Mouse (Mus musculus) Patski (cell line): Measurements from ENCODE around the gene Themis3. TPM values are rescaled to one million over a fixed set of nuclear protein-coding genes. Genes with fewer than 3 reads are reported as not detected.

Experiments used
- ATAC-seq: fragments of 100-300 bp; one replicate; pipeline ENCODE4 v1.8.0; 2021
- CTCF ChIA-PET: fragments of 350-600 bp; sonication (Branson Sonifier 250); formaldehyde crosslinking; loops from one replicate; lab custom pipeline; 2022; ENCODE audit warnings: inconsistent platforms; lab: Charles Lee
- POLR2A ChIA-PET: fragments of 350-600 bp; sonication (Branson Sonifier 250); formaldehyde crosslinking; loops from one replicate; lab custom pipeline; 2022; ENCODE audit warnings: antibody characterized with exemption, inconsistent platforms; lab: Charles Lee
- DNase-seq: peaks from one replicate; pipeline ENCODE4 v3.0.0-alpha.2; 2011; ENCODE audit warnings: low read depth, low spot score
- H3K27me3 ChIP-seq: fragments of 371-371 bp; one replicate; pipeline ENCODE4 v1.5.1; 2021
- CTCF ChIP-seq: fragments of 100-300 bp; IDR thresholded peaks from one replicate; pipeline ENCODE4 v1.5.1; 2021
- in situ Hi-C: fragments of 300-500 bp; cut with MboI; formaldehyde crosslinking; loops from 3 replicates; pipeline ENCODE4 v1.11.1; 2018; ENCODE audit warnings: low pct_unique_long_range_greater_than_20kb, mixed read lengths
- polyA plus RNA-seq: library from polyadenylated mRNA; unstranded; gene quantifications from one replicate; pipeline ENCODE4 v1.2.3, GENCODE M21; 2021

Themis3 gene
- polyA plus RNA-seq, 1 experiment from 2014 or later, result not detected

DNA sequence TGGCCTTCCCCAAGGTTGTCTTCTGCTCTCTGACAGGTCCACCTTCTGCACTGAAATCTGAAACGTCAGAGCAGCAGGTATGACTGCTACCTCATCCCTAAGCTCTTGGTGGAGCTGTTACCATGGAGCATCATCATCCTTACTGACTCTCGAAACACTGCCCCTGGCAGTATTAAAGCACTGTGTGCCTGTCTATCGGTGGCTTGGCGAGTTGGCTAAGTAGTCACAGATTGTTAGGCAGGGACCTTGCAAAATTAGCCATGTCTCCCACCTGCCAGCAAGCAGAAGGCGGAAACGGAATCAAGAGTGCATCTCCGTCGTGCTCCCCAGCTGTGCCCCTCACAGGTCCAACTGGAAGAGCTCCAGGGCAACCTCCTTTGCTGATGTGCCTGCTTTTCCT, 4.6 kb downstream of the Themis3 start:
- ATAC-seq, result no peak
- peaks cover 16% of the 10 kb centered on the region for H3K27me3 ChIP-seq
- DNase-seq, result no peak
- ChIA-PET CTCF (no interaction called here), POLR2A (no interaction called here)
- no peak for TF ChIP-seq CTCF
- in situ Hi-C loops, result no loop called here

DNA sequence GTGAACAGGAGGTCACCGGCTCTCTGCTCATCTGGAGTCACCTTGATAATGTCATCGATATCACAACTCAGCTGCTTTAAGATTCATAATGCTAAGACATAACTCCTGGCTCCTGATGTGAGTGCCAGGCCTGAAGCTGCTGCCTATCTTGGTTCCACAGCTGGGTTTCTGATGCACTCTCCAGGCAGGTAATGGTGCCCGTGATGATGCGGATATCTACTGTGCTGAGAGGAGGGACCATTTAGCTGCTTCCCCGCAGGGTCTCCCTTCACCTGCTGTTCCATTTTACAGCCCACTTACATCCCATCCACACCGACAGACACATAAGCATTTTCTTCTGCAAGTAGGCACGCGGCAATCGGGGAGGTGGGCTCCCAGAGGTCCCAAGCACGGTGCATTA, 7.7 kb downstream of the Themis3 start:
- ChIA-PET CTCF (interaction anchor here (1.5 kb wide), 1 partner anchor 887 kb away, joined by 4 read pairs; no protein-coding TSS in a partner anchor), POLR2A (no interaction called here)
- DNase-seq (no peak), ATAC-seq (no peak)
- peaks cover 19% of the 10 kb centered on the region for H3K27me3 ChIP-seq
- no peak for TF ChIP-seq CTCF
- in situ Hi-C loops, result no loop called here

DNA sequence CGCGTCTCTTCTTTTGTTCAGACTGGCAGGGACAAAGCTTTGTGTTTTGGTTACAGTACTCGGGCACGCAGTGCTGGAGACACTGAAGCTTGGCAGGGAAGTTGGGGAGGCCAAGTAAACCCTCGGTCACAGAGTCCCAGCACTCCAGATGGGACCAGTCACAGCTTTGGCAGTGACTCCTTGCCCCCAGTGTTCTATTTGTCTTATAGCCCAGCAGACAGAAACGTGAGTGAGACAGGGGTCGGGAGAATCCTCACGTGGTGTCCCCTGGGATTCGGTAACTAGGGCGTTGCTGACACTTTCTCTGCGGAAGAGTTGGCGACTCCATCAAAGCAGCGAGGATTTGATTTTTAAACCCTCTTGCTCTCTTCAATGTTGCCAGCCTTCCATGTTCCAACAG, 8.3 kb downstream of the Themis3 start:
- H3K27me3 ChIP-seq, result peaks cover 19% of the 10 kb centered on the region
- ChIA-PET POLR2A (no interaction called here), CTCF (no interaction called here)
- ATAC-seq (no peak), DNase-seq (no peak)
- no peak for TF ChIP-seq CTCF
- in situ Hi-C loops, result no loop called here

DNA sequence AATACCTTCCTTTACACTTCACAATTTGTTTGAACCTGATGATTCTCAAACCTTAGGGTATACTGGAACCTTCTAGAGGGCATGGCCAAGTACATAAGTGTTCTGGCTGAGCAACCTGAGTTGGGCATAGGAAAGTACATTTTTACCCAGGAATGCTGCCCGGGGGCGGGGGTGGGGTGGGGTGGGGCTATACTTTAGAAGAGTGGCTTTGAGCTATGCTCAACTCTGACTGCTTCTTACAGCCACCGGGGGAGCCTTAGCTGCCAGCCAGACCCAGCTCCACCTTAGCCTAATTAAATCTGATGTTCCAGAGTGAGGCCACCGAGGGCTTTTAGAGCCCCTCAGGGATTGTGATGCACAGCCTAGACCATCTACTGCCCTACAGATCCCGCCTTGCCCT, 13.4 kb downstream of the Themis3 start:
- ATAC-seq, result no peak
- CTCF ChIA-PET, result interaction anchor here (1.3 kb wide), 1 partner anchor 1004 kb away, joined by 5 read pairs; no protein-coding TSS in a partner anchor

DNA sequence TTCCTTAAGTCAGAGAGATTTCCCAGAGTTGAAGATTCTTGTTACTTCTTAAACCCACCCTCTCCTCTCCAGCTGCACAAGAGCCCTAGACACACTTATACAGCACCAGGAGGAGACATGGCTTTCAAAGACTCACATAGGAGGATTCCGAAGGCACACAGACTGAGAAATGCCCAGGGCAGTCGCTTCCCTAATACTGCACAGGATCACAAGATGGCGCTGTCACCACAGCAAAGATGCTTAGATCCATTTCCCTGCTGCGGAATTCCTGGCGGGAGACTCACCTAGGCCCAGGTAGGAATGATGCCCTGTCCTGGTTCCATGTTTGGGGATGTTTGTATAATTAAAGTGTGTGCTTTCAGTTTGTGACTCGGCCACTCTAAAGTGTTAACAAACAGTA, 16.4 kb downstream of the Themis3 start:
- CTCF ChIA-PET, result interaction anchor here (1.2 kb wide), 1 partner anchor 1006 kb away, joined by 3 read pairs; no protein-coding TSS in a partner anchor
- ATAC-seq, result no peak

More for the DNA sequence above, 13.4 kb downstream of the Themis3 start:
- in situ Hi-C loops, result no loop called here
- DNase-seq, result no peak
- H3K27me3 ChIP-seq, result peaks cover 9% of the 10 kb centered on the region
- TF ChIP-seq CTCF, result no peak
- POLR2A ChIA-PET, result no interaction called here

DNA sequence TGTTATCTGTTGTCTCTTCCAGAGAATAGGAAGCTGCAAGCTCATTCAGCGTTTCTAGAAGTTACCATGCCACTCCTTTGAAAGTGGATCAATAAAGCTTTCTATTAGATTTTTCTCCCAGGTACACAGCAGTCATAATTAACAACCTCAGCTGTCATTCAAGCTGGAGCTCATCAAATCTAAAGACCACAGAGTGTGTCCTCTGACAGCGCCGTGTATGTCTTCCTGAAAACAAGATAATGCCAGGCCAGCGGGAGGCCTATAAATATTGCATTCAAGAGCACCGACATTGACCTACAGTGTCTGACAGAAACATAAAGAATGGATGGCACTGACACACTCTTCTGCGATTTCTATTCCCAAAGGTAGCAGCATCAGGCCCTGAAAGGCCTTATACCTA, 16.9 kb downstream of the Themis3 start:
- DNase-seq (no peak), ATAC-seq (no peak)
- H3K27me3 ChIP-seq, result peaks cover under 1% of the 10 kb centered on the region
- CTCF ChIA-PET, result interaction anchor here (1.6 kb wide), 1 partner anchor 1007 kb away, joined by 4 read pairs; no protein-coding TSS in a partner anchor
- TF ChIP-seq CTCF, result no peak
- in situ Hi-C loops, result loop anchor here (5.0 to 10.0 kb wide), 4 partner anchors 175 to 1087 kb away; no protein-coding TSS in a partner anchor
- POLR2A ChIA-PET, result no interaction called here

More for the DNA sequence above, 16.4 kb downstream of the Themis3 start:
- POLR2A ChIA-PET, result no interaction called here
- no peak for DNase-seq
- peak; percentile 95 for TF ChIP-seq CTCF
- peaks cover 3% of the 10 kb centered on the region for H3K27me3 ChIP-seq
- in situ Hi-C loops, result loop anchor here (5.0 to 10.0 kb wide), 4 partner anchors 174 to 1087 kb away; no protein-coding TSS in a partner anchor

DNA sequence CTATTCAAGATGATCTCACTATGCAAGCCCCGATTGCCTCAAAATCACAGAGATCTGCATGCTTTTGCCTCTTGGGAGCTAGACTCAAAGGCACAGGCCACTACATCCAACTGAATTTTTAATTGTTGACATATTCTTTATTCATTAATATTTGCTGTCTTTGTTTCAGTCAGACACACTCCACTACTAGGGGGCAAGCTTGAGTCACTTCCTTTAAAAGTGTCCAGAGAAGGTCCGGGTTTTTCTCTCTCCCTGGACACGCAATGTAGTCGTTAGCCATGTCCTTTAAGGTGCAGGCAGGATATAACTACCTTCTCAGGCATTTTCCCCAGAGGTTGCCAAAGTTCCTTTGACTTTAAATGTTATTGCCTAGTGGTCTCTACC, 21.8 kb downstream of the Themis3 start:
- in situ Hi-C loops, result loop anchor here (10.0 kb wide), 1 partner anchor 1092 kb away; no protein-coding TSS in a partner anchor
- CTCF ChIA-PET, result interaction anchor here (1.0 to 1.3 kb wide), 3 partner anchors 25 to 338 kb away, joined by 3 read pairs; no protein-coding TSS in a partner anchor

DNA sequence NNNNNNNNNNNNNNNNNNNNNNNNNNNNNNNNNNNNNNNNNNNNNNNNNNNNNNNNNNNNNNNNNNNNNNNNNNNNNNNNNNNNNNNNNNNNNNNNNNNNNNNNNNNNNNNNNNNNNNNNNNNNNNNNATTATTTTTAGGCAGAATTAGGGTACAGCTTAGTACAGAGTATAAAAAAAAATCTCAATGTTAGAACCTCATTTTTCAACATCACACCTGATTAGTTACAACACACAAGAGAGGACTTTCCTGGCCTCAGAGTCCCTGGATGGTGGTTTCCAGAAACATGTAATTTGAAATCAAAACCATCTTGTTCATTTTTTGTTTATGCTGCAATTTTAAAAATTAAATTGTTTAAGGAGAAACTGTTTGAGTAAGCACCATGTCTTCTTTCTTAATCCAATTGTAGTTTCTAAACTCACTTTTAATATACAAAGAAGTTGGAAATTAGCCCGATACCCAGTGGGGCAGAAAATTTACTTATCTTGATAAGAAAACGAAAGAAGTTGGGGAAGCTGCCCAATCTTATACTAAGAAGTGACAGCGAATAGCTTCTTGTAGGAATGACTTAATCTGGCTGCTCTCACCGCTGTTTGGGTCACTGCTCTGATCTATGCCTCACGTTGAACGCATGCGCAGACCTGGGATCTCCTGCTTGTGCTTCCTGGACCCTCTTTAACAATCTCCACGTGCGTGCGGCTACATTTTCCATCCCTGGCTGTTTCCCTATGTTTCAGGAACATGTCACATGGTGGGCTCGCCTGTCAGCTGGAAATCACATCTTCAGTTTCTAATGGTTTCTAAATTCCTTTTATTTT, 22.4 kb downstream of the Themis3 start:
- no peaks in the 10 kb centered on the region for H3K27me3 ChIP-seq
- TF ChIP-seq CTCF, result no peak
- CTCF ChIA-PET, result interaction anchor here (1.0 to 1.4 kb wide), 3 partner anchors 9 to 337 kb away, joined by 3 read pairs; no protein-coding TSS in a partner anchor
- DNase-seq (no peak), ATAC-seq (no peak)
- in situ Hi-C loops, result loop anchor here (10.0 kb wide), 1 partner anchor 1093 kb away; no protein-coding TSS in a partner anchor
- POLR2A ChIA-PET, result no interaction called here

More for the DNA sequence above, 21.8 kb downstream of the Themis3 start:
- peak; percentile 70 for TF ChIP-seq CTCF
- H3K27me3 ChIP-seq, result no peaks in the 10 kb centered on the region
- no peak for ATAC-seq
- POLR2A ChIA-PET, result no interaction called here
- no peak for DNase-seq

DNA sequence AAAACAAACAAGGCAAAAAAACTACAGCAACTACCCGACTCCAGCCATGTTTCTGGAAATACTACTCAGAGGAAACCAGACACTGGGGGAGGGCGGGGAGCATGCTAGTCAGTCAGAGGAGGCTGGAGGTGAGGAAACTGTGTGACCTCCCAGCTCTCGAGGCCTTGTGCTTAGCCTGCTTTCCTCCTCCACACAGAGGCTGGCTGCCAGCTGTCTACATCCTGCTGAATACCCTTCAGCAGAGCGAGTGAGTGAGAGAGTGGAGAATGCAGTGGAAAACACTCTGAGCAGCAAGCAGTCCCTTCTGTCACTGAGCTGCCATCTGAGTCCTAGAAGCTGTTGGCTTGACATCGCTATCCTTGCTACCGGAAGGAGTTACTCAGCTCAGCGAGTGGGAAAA, 30.2 kb downstream of the Themis3 start:
- in situ Hi-C loops, result no loop called here
- TF ChIP-seq CTCF, result no peak
- ATAC-seq (no peak), DNase-seq (no peak)
- ChIA-PET CTCF (no interaction called here), POLR2A (interaction anchor here (0.6 kb wide), 1 partner anchor 217 kb away, joined by 3 read pairs; no protein-coding TSS in a partner anchor)
- no peaks in the 10 kb centered on the region for H3K27me3 ChIP-seq

DNA sequence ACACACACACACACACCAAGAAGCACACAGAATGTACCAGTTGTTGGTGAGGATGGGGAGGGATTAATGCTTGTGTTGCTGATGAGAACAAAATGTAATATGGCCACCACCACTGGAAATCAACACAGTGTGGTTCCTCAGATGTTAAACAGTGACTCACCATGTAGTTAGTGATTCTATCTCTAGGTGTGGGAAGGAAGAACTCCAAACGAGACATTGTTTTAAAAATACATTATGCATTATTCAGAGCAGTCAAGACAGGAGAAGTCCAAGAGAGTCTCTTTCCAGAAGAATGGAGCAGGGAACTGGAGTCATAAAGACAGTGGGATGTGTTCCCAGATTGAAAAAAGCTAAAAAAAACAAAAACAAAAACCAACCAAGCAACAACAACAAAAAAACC, 30.9 kb downstream of the Themis3 start:
- ATAC-seq, result no peak
- in situ Hi-C loops, result no loop called here
- no peak for TF ChIP-seq CTCF
- no peaks in the 10 kb centered on the region for H3K27me3 ChIP-seq
- ChIA-PET CTCF (no interaction called here), POLR2A (interaction anchor here (0.6 kb wide), 1 partner anchor 217 kb away, joined by 3 read pairs; no protein-coding TSS in a partner anchor)
- no peak for DNase-seq

DNA sequence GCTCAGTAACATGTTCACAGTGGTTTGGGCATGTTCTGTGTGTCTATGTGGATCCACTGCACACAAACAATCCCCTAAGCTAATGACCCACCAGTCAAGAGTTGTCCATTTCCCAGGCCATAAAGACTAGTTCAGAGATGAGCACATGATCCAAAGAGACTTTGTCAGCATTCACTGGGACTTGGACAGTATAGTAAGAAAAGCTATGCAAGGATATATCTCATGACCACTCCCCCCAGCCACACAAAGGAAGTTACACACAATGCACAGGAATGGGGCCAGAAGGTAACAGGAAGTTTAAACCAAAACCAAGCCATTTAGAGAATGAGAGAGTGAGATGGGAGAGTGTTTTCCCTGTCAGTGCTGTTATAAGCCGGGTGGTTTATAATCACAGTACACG, 33.0 kb downstream of the Themis3 start:
- in situ Hi-C loops, result no loop called here
- no peak for TF ChIP-seq CTCF
- DNase-seq (no peak), ATAC-seq (no peak)
- no peaks in the 10 kb centered on the region for H3K27me3 ChIP-seq
- POLR2A ChIA-PET, result no interaction called here
- CTCF ChIA-PET, result no interaction called here
